18 mouse cellular contexts compared by ENCODE assay signal in genomic region chr13:49224729-49225128, GRCm38 (mm10). TPM values are rescaled to one million over a fixed set of nuclear protein-coding genes. Genes with fewer than 3 reads are reported as not detected.
DNase-seq lines count a peak whose midpoint lies in the region; ATAC-seq and TF ChIP-seq lines count a peak whose summit lies in the region.
"Had no signal": no experiment of that assay in that cellular context is flagged by ENCODE, and none has a peak within 500 bp of the region (broad histone marks: within the 10 kb centered on the region; RNA-seq: fewer than 3 reads in every experiment).

No protein-coding gene starts in this region.

- H3K4me2 ChIP-seq in heart, embryonic 13.5 days = peak overlapping the region; percentile 45
- H3K4me2 ChIP-seq in intestine, embryonic 14.5 days (ENCODE audit: low read length) = 0 out of 2 replicates have a peak overlapping the region, but pooled peaks have one; percentile 8
- peak overlapping the region; percentile 28; the same call in 1 of the 2 replicates for H3K4me2 ChIP-seq in stomach, embryonic 16.5 days (ENCODE audit: low read depth, low read length)
- H3K4me2 ChIP-seq: forebrain, embryonic 12.5 days; hindbrain, embryonic 13.5 days; neural tube, embryonic 13.5 days had no signal

- H3K27me3 ChIP-seq in heart, embryonic 13.5 days (replicated peaks) = peaks cover 29% of the 10 kb centered on the region
- no peaks in the 10 kb centered on the region for H3K27me3 ChIP-seq in spleen, adult 2 months (ENCODE audit: control insufficient read depth, insufficient read depth, low read length)
- no peaks in the 10 kb centered on the region for H3K27me3 ChIP-seq in intestine, embryonic 14.5 days (replicated peaks; ENCODE audit: control insufficient read depth, insufficient read depth, low read length)
- H3K27me3 ChIP-seq in stomach, embryonic 16.5 days (ENCODE audit: control insufficient read depth, insufficient read depth, low read length) = no peaks in the 10 kb centered on the region

- no peak for TF ChIP-seq POLR2A in spleen, adult 2 months (IDR thresholded peaks at IDR 0.05; ENCODE audit: low read depth, low read length)

- no peak overlapping the region for H3K27ac ChIP-seq in heart, embryonic 13.5 days (replicated peaks)
- H3K27ac ChIP-seq in spleen, adult 2 months (ENCODE audit: insufficient read depth, low read length) = peak overlapping the region; percentile 98
- H3K27ac ChIP-seq in intestine, embryonic 14.5 days (ENCODE audit: low read depth) = no peak overlapping the region
- no peak overlapping the region for H3K27ac ChIP-seq in stomach, embryonic 16.5 days (ENCODE audit: low read length)
- H3K27ac ChIP-seq: forebrain, embryonic 12.5 days; hindbrain, embryonic 13.5 days; midbrain, embryonic 10.5 days; neural tube, embryonic 13.5 days had no signal

- no peak for ATAC-seq in heart, embryonic 13.5 days (ENCODE audit: extremely low read depth, insufficient number of reproducible peaks, low FRiP score, low TSS enrichment)
- no peak for ATAC-seq in intestine, embryonic 14.5 days (replicated peaks; ENCODE audit: low FRiP score, low TSS enrichment, low read depth)
- no peak for ATAC-seq in stomach, embryonic 16.5 days (ENCODE audit: insufficient read depth, low FRiP score)

- no peaks in the 10 kb centered on the region; the same call in 1 of the 2 replicates for H3K4me1 ChIP-seq in heart, embryonic 13.5 days
- peaks cover 16% of the 10 kb centered on the region; the same call in 1 of the 2 replicates for H3K4me1 ChIP-seq in spleen, adult 2 months (ENCODE audit: control insufficient read depth, insufficient read depth, insufficient read length)
- H3K4me1 ChIP-seq in intestine, embryonic 14.5 days (replicated peaks; ENCODE audit: control insufficient read depth, insufficient read depth, low read length) = no peaks in the 10 kb centered on the region
- no peaks in the 10 kb centered on the region for H3K4me1 ChIP-seq in stomach, embryonic 16.5 days (ENCODE audit: control insufficient read depth, insufficient read depth, low read length)
- H3K4me1 ChIP-seq: forebrain, embryonic 12.5 days; hindbrain, embryonic 13.5 days; neural tube, embryonic 13.5 days had no signal

- TF ChIP-seq CTCF in spleen, adult 2 months (IDR thresholded peaks at IDR 0.05; ENCODE audit: extremely low read depth, insufficient read depth, insufficient read length, insufficient replicate concordance) = no peak

- H3K9me3 ChIP-seq in heart, embryonic 13.5 days = 0 out of 2 replicates have a peak, but pooled peaks cover 4% of the 10 kb centered on the region
- 0 out of 2 replicates have a peak, but pooled peaks cover 3% of the 10 kb centered on the region for H3K9me3 ChIP-seq in intestine, embryonic 14.5 days (ENCODE audit: control insufficient read depth, low read length)
- no peaks in the 10 kb centered on the region for H3K9me3 ChIP-seq in stomach, embryonic 16.5 days (replicated peaks; ENCODE audit: control insufficient read depth, low read length)
- H3K9me3 ChIP-seq: forebrain, embryonic 12.5 days; hindbrain, embryonic 13.5 days; neural tube, embryonic 13.5 days had no signal

- no peak overlapping the region for H3K4me3 ChIP-seq in heart, embryonic 13.5 days
- no peak overlapping the region for H3K4me3 ChIP-seq in spleen, adult 2 months (ENCODE audit: extremely low read depth, insufficient read depth, insufficient read length)
- no peak overlapping the region for H3K4me3 ChIP-seq in intestine, embryonic 14.5 days (ENCODE audit: low read depth, low read length)
- H3K4me3 ChIP-seq in stomach, embryonic 16.5 days (replicated peaks; ENCODE audit: low read length) = no peak overlapping the region
- H3K4me3 ChIP-seq: forebrain, embryonic 12.5 days; hindbrain, embryonic 13.5 days; midbrain, embryonic 10.5 days; neural tube, embryonic 13.5 days had no signal

- H3K9ac ChIP-seq in heart, embryonic 13.5 days = peak overlapping the region; percentile 21; the same call in 1 of the 2 replicates
- no peak overlapping the region for H3K9ac ChIP-seq in intestine, embryonic 14.5 days (ENCODE audit: low read length)
- no peak overlapping the region for H3K9ac ChIP-seq in stomach, embryonic 16.5 days (ENCODE audit: low read length)
- H3K9ac ChIP-seq: forebrain, embryonic 12.5 days; hindbrain, embryonic 13.5 days; neural tube, embryonic 13.5 days had no signal

- H3K36me3 ChIP-seq in heart, embryonic 13.5 days = no peaks in the 10 kb centered on the region
- H3K36me3 ChIP-seq in spleen, adult 2 months (ENCODE audit: control insufficient read depth, insufficient read depth, low read length) = no peaks in the 10 kb centered on the region; the same call in 1 of the 2 replicates
- H3K36me3 ChIP-seq in intestine, embryonic 14.5 days (ENCODE audit: control insufficient read depth, insufficient read depth, low read length) = no peaks in the 10 kb centered on the region
- H3K36me3 ChIP-seq in stomach, embryonic 16.5 days (ENCODE audit: control insufficient read depth, insufficient read depth, low read length) = no peaks in the 10 kb centered on the region
- H3K36me3 ChIP-seq: forebrain, embryonic 12.5 days; hindbrain, embryonic 13.5 days; midbrain, embryonic 10.5 days; neural tube, embryonic 13.5 days had no signal

- 22% methylated on average over 6 of the region's 6 CpGs for WGBS in heart, embryonic 13.5 days
- WGBS in spleen, adult 2 months = 56% methylated on average over 6 of the region's 6 CpGs
- 29% methylated on average over 6 of the region's 6 CpGs for WGBS in intestine, embryonic 14.5 days
- WGBS in stomach, embryonic 16.5 days = 29% methylated on average over 6 of the region's 6 CpGs

- no peak for DNase-seq in heart, postnatal 36 days
- peak in 1 of 2 experiments; percentile 33 for DNase-seq in spleen, adult 2 months (ENCODE audit: low read depth in 1 of 2, low spot score in 2 of 2)
- no peak for DNase-seq in spleen, postnatal 14 days (ENCODE audit: low spot score in 2 of 2)
- no peak for DNase-seq in intestine, embryonic 14.5 days (ENCODE audit: low spot score)
- DNase-seq in lung, postnatal 25 days (ENCODE audit: low spot score) = no peak
- DNase-seq: adrenal gland, postnatal 25 days; cerebellum, adult 2 months; gastrocnemius, postnatal 25 days; liver; lung, adult 18-20 months; lung, postnatal 36 days; thymus, adult 2 months had no signal

- intact Hi-C loops in heart, postnatal 36 days (cut with DNase I) = no loop called here

RNA-seq across cellular contexts. Expression of gene Card19, which starts 8.9 kb away (rescaled TPM):
- polyA plus RNA-seq in heart, embryonic 13.5 days (2015; fragmentation: Nextera tagmentation; extraction: Ambion mirVana) = 89.0 and 91.2 TPM in 2 replicates
- 100 to 1,000 TPM; 152 to 164 TPM for total RNA-seq in heart, postnatal 36 days (2021)
- polyA plus RNA-seq in spleen, adult 2 months (2012; rRNA removed) = 79.4 and 106 TPM in 2 replicates
- 54.8 and 55.0 TPM in 2 replicates for polyA plus RNA-seq in intestine, embryonic 14.5 days (2014; fragmentation: Nextera tagmentation; extraction: Ambion mirVana)
- 55.7 and 56.4 TPM in 2 replicates for polyA plus RNA-seq in stomach, embryonic 16.5 days (2015; fragmentation: Nextera tagmentation; extraction: Ambion mirVana)

RNA-seq across cellular contexts. Expression of gene Susd3, which starts 23.8 kb away (rescaled TPM):
- 1.2 and 1.9 TPM in 2 replicates for polyA plus RNA-seq in heart, embryonic 13.5 days (2015; fragmentation: Nextera tagmentation; extraction: Ambion mirVana)
- 1 to 10 TPM; 1.1 to 1.3 TPM for total RNA-seq in heart, postnatal 36 days (2021)
- polyA plus RNA-seq in spleen, adult 2 months (2012; rRNA removed) = 49.7 and 58.1 TPM in 2 replicates
- 1.4 and 1.5 TPM in 2 replicates for polyA plus RNA-seq in intestine, embryonic 14.5 days (2014; fragmentation: Nextera tagmentation; extraction: Ambion mirVana)
- 0.95 and 1.2 TPM in 2 replicates for polyA plus RNA-seq in stomach, embryonic 16.5 days (2015; fragmentation: Nextera tagmentation; extraction: Ambion mirVana)

RNA-seq across cellular contexts. Expression of gene Ninj1, which starts 37.4 kb away (rescaled TPM):
- polyA plus RNA-seq in heart, embryonic 13.5 days (2015; fragmentation: Nextera tagmentation; extraction: Ambion mirVana) = 61.2 and 65.2 TPM in 2 replicates
- total RNA-seq in heart, postnatal 36 days (2021) = 100 to 1,000 TPM; 110 to 136 TPM
- 234 and 343 TPM in 2 replicates for polyA plus RNA-seq in spleen, adult 2 months (2012; rRNA removed)
- 63.0 and 64.1 TPM in 2 replicates for polyA plus RNA-seq in intestine, embryonic 14.5 days (2014; fragmentation: Nextera tagmentation; extraction: Ambion mirVana)
- polyA plus RNA-seq in stomach, embryonic 16.5 days (2015; fragmentation: Nextera tagmentation; extraction: Ambion mirVana) = 57.8 and 61.0 TPM in 2 replicates

Comparison
In these comparisons a context has a peak if more than half of its experiments do, and no peak if none do; other contexts are left out.
1. RNA of gene Susd3, which starts 23.8 kb away (polyA plus RNA-seq): 49.7 to 58.1 TPM in spleen, adult 2 months; 1.2 to 1.9 TPM in heart, embryonic 13.5 days, 1.4 to 1.5 TPM in intestine, embryonic 14.5 days and 0.95 to 1.2 TPM in stomach, embryonic 16.5 days; every median in the first group is over 10 times any median in the second.
2. Peak in every context shown above with its lines, with median percentiles within 50 percentile points of each other: H3K4me2 ChIP-seq.